Mouse (Mus musculus): Measurements from ENCODE around the gene Sco2. TPM values are rescaled to one million over a fixed set of nuclear protein-coding genes. Genes with fewer than 3 reads are reported as not detected.

Sco2 gene
- polyA plus RNA-seq, 1 experiment = 23.2 TPM

DNA sequence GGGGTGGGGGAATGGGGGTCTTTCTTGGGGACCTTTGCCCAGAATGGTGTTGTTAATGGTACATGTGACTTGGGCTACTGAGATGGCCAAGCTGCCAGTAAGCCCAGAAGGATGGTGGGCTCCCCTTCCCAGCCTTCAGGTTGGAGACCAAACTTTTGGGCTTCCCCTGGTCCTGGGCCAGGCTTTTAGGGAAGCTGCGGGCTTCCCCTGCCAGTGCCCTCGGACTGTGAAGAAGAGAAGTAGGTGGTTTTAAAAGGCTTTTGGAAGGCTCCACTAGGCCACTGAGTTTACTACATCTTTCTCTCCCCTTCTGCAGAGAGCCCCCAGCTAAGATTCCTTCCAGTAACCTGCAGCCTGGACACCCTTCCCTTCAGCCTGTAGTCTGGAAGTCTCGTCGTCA, 50.0 kb downstream of the Sco2 start:
- DNase-seq (ENCODE audit: low spot score) = no peak

DNA sequence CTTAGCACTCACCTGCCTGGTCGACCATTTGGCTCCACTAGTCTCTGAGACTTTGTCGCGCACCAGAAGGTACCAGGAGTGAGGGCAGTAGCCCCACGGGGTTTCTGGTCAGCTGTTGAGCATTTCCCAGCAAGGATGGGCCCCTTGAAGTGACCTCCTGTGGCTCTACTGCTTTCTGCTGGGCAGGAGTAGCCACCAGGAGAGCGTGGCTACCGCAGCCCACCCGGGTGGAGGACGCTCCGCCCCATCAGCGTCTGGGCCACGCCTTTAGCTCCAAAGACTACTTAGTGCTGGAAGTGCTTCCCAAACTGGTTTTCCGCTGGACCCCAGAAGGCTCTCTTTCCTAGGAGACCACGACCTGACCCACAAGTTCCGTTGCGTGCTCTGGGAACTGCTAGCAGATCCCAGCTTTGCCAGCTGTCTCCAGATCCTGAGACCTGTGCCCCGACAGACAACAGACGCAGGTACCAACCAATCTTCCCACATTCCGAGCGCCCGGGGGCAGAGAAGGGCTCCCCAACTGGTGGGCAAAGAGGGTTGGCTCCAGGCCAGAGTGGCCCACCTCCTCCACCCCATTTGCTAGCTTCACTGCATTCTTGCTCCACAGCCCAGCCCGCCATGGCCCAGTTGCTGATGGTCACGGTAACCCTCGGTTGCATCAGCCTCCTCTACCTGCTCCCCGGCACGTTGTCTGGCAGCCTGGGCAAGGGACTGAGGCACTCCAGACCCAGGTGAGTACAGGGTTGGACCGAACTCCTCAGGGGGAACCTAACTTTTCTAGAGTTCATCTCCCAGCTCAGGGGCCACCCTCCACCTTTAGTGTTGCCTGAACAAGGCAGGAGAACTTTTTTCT, 50.8 kb downstream of the Sco2 start, which contains the start of gene Adm2:
Gene Adm2, plus strand, starts transcription at position 51 of the 853 bp plus-strand sequence.
- no peak for DNase-seq (ENCODE audit: low spot score)

Other genes with a start within 250 kb of the Sco2 start
- 27.2 and 36.4 TPM in 2 replicates for gene Hdac10, start 245.1 kb downstream of the Sco2 start, polyA plus RNA-seq (2012; rRNA removed)
- 44.5 and 49.8 TPM in 2 replicates for gene Mapk12, start 233.1 kb downstream of the Sco2 start, polyA plus RNA-seq (2012; rRNA removed)
- gene Mapk11, start 224.2 kb downstream of the Sco2 start, polyA plus RNA-seq (2012; rRNA removed) = 6.6 and 7.5 TPM in 2 replicates
- 171 and 187 TPM in 2 replicates for gene Plxnb2, start 193.1 kb downstream of the Sco2 start, polyA plus RNA-seq (2012; rRNA removed)
- gene Dennd6b, start 177.3 kb downstream of the Sco2 start, polyA plus RNA-seq (2012; rRNA removed) = 16.0 and 23.8 TPM in 2 replicates
- gene Ppp6r2, start 162.3 kb downstream of the Sco2 start, polyA plus RNA-seq (2012; rRNA removed) = 29.1 and 41.4 TPM in 2 replicates
- 85.7 and 112 TPM in 2 replicates for gene Sbf1, start 58.5 kb downstream of the Sco2 start, polyA plus RNA-seq (2012; rRNA removed)
- not detected in 2 replicates for gene Adm2, start 51.1 kb downstream of the Sco2 start, polyA plus RNA-seq (2012; rRNA removed)
- gene Miox, start 39.4 kb downstream of the Sco2 start, polyA plus RNA-seq (2012; rRNA removed) = not detected in 2 replicates
- gene Lmf2, start 18.2 kb downstream of the Sco2 start, polyA plus RNA-seq (2012; rRNA removed) = 15.8 and 26.7 TPM in 2 replicates
- gene Ncaph2, start 18.1 kb downstream of the Sco2 start, polyA plus RNA-seq (2012; rRNA removed) = 95.7 and 112 TPM in 2 replicates
- gene Tymp, start 3.2 kb upstream of the Sco2 start, polyA plus RNA-seq (2012; rRNA removed) = 1.7 and 1.8 TPM in 2 replicates
- 2.7 and 3.0 TPM in 2 replicates for gene Odf3b, start 5.4 kb upstream of the Sco2 start, polyA plus RNA-seq (2012; rRNA removed)
- not detected in 2 replicates for gene Klhdc7b, start 11.1 kb upstream of the Sco2 start, polyA plus RNA-seq (2012; rRNA removed)
- not detected in 2 replicates for gene Syce3, start 36.7 kb upstream of the Sco2 start, polyA plus RNA-seq (2012; rRNA removed)
- gene Cpt1b, start 52.0 kb upstream of the Sco2 start, polyA plus RNA-seq (2012; rRNA removed) = 2.3 and 2.7 TPM in 2 replicates
- 2.0 and 3.7 TPM in 2 replicates for gene C730034F03Rik, start 55.7 kb upstream of the Sco2 start, polyA plus RNA-seq (2012; rRNA removed)
- gene Gm44502, start 55.9 kb upstream of the Sco2 start, polyA plus RNA-seq (2012; rRNA removed) = 0.06 TPM in 2 replicates
- 73.2 and 85.8 TPM in 2 replicates for gene Chkb, start 56.1 kb upstream of the Sco2 start, polyA plus RNA-seq (2012; rRNA removed)
- gene Mapk8ip2, start 80.1 kb upstream of the Sco2 start, polyA plus RNA-seq (2012; rRNA removed) = 0.25 and 0.32 TPM in 2 replicates
- gene Arsa, start 103.6 kb upstream of the Sco2 start, polyA plus RNA-seq (2012; rRNA removed) = 35.4 TPM in 2 replicates
- 7.1 and 8.8 TPM in 2 replicates for gene Shank3, start 125.8 kb upstream of the Sco2 start, polyA plus RNA-seq (2012; rRNA removed)
- gene Acr, start 194.5 kb upstream of the Sco2 start, polyA plus RNA-seq (2012; rRNA removed) = 0.63 and 0.71 TPM in 2 replicates
- gene Rabl2, start 218.1 kb upstream of the Sco2 start, polyA plus RNA-seq (2012; rRNA removed) = 22.2 and 26.8 TPM in 2 replicates

All from urinary bladder, adult 2 months (tissue).